Mouse (Mus musculus) cortical plate, adult 2 months (tissue): ENCODE data around the gene Adgrv1.

ENCODE experiments used
- CTCF ChIP-seq: fragments of 200-500 bp; IDR thresholded peaks from 2 replicates; pipeline ENCODE4 v1.5.1; 2011; ENCODE audit warnings: mild to moderate bottlenecking, control low read depth, low read length; ENCODE audit not compliant: insufficient read depth; ENCODE audit errors: extremely low read depth
- POLR2A ChIP-seq: fragments of 200-500 bp; IDR thresholded peaks from 2 replicates; pipeline ENCODE4 v1.6.1; 2011; ENCODE audit warnings: mild to moderate bottlenecking, low read length, control low read depth; ENCODE audit not compliant: insufficient read depth; ENCODE audit errors: extremely low read depth

DNA sequence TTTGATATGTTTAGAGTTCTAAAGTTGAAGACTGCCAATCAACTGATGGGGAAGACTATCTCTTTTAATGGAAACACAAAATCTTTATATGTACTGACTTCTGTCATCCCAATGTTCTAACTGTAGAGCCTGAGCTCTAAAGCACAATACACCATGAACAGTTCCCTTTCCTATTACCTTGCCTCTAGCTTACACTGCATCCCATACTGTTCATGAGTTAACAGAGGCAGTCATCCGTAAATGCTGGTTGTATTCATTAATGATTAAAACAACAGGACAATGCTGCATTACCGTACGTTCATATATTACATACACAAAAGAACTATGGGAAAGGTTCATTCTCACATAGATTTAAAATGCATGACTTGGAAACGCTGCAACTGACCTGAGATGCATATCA lies 251.1 kb downstream of the Adgrv1 start:
- no peak for TF ChIP-seq POLR2A
- no peak for TF ChIP-seq CTCF
